ENCODE assay signal across 8 mouse cellular contexts in genomic region chr2:25426721-25427191, GRCm38 (mm10). TPM values are rescaled to one million over a fixed set of nuclear protein-coding genes. Genes with fewer than 3 reads are reported as not detected.
DNase-seq lines count a peak whose midpoint lies in the region; ATAC-seq and TF ChIP-seq lines count a peak whose summit lies in the region.

No protein-coding gene starts in this region.

- no peak overlapping the region for H3K27ac ChIP-seq in heart, embryonic 11.5 days (ENCODE audit: low read depth, low read length)
- H3K27ac ChIP-seq in CH12.LX (ENCODE audit: insufficient read depth, low read depth), result peak overlapping the region; percentile 76
- H3K27ac ChIP-seq in forebrain, embryonic 12.5 days, result no peak overlapping the region

- peaks cover 66% of the 10 kb centered on the region for H3K27me3 ChIP-seq in heart, embryonic 11.5 days (ENCODE audit: control insufficient read depth, insufficient read depth, low read length)
- H3K27me3 ChIP-seq in CH12.LX (replicated peaks), result no peaks in the 10 kb centered on the region
- H3K27me3 ChIP-seq in forebrain, embryonic 12.5 days, result peaks cover 57% of the 10 kb centered on the region

- no peak overlapping the region for H3K4me2 ChIP-seq in heart, embryonic 11.5 days
- peak overlapping the region; percentile 22 for H3K4me2 ChIP-seq in CH12.LX (ENCODE audit: insufficient read depth, low read depth, poor library complexity, severe bottlenecking)
- no peak overlapping the region for H3K4me2 ChIP-seq in forebrain, embryonic 12.5 days

- no peaks in the 10 kb centered on the region; the same call in 1 of the 2 replicates for H3K4me1 ChIP-seq in heart, embryonic 11.5 days (ENCODE audit: control insufficient read depth, insufficient read depth, low read length)
- peaks cover 37 to 77% of the 10 kb centered on the region in 2 experiments for H3K4me1 ChIP-seq in CH12.LX (ENCODE audit: control insufficient read depth in 1 of 2, insufficient read depth in 2 of 2)
- peaks cover 22% of the 10 kb centered on the region for H3K4me1 ChIP-seq in forebrain, embryonic 12.5 days

- H3K4me3 ChIP-seq in heart, embryonic 11.5 days (ENCODE audit: low read depth, low read length), result no peak overlapping the region
- H3K4me3 ChIP-seq in CH12.LX (replicated peaks in 1 of 3; ENCODE audit: low read depth in 2 of 3, low read length in 2 of 3, poor library complexity in 1 of 3), result no peak overlapping the region
- H3K4me3 ChIP-seq in forebrain, embryonic 12.5 days (replicated peaks), result no peak overlapping the region

- H3K79me2 ChIP-seq in CH12.LX (replicated peaks; ENCODE audit: control insufficient read depth, extremely low read depth, insufficient read depth, poor library complexity, severe bottlenecking), result no peaks in the 10 kb centered on the region

- dilution Hi-C loops in CH12.LX (cut with MboI; ENCODE audit: extremely low pct_ligation_motif_present, extremely low pct_unique_long_range_greater_than_20kb, low sequenced_read_pairs), result no loop called here

- H3K9ac ChIP-seq in heart, embryonic 11.5 days (ENCODE audit: low read depth, low read length), result no peak overlapping the region
- H3K9ac ChIP-seq in CH12.LX (ENCODE audit: insufficient read depth, low read depth), result peak overlapping the region; percentile 47
- no peak overlapping the region; the same call in 1 of the 2 replicates for H3K9ac ChIP-seq in forebrain, embryonic 12.5 days

- ATAC-seq in heart, embryonic 11.5 days (replicated peaks; ENCODE audit: insufficient number of reproducible peaks, low FRiP score, low TSS enrichment), result no peak
- ATAC-seq in forebrain, embryonic 12.5 days (ENCODE audit: low FRiP score), result 0 out of 2 replicates have a peak, but pooled peaks have one; percentile 4

- H3K9me3 ChIP-seq in heart, embryonic 11.5 days (replicated peaks; ENCODE audit: control insufficient read depth, low read length), result no peaks in the 10 kb centered on the region
- peaks cover 3% of the 10 kb centered on the region for H3K9me3 ChIP-seq in CH12.LX (replicated peaks; ENCODE audit: low read length)
- H3K9me3 ChIP-seq in forebrain, embryonic 12.5 days, result no peaks in the 10 kb centered on the region

- DNase-seq in heart, adult 8-10 months (ENCODE audit: low spot score), result peak; percentile 71
- peak; percentile 97 for DNase-seq in CH12.LX (ENCODE audit: extremely low read depth)
- peak; percentile 60 for DNase-seq in c-Kit-positive CD71-positive TER-119-negative erythroid progenitor cells, embryonic 14.5 days (ENCODE audit: low read depth)
- DNase-seq in kidney, postnatal 14 days, result peak; percentile 72
- peak; percentile 76 for DNase-seq in lung, postnatal 10 days
- peak; percentile 58 for DNase-seq in skeletal muscle tissue, adult 2 months (ENCODE audit: low read depth, low spot score)

- TF ChIP-seq EP300 in CH12.LX (IDR thresholded peaks at IDR 0.05; ENCODE audit: low read length), result no peak

- 27% methylated on average over 5 of the region's 5 CpGs for WGBS in heart, embryonic 11.5 days (ENCODE audit: insufficient replicate concordance)
- 31% methylated on average over 5 of the region's 5 CpGs for WGBS in forebrain, embryonic 12.5 days

- peak; percentile 60; the same call in 1 of the 2 replicates for TF ChIP-seq POLR2A in CH12.LX (IDR thresholded peaks at IDR 0.05; ENCODE audit: low read depth, low read length)

- H3K36me3 ChIP-seq in heart, embryonic 11.5 days (ENCODE audit: control insufficient read depth, insufficient read depth, low read length), result no peaks in the 10 kb centered on the region
- peaks cover 0 to 15% of the 10 kb centered on the region in 2 experiments for H3K36me3 ChIP-seq in CH12.LX (replicated peaks in 1 of 2; ENCODE audit: control insufficient read depth in 1 of 2, insufficient read depth in 1 of 2, low read length in 1 of 2)
- H3K36me3 ChIP-seq in forebrain, embryonic 12.5 days (replicated peaks), result no peaks in the 10 kb centered on the region

- peak; percentile 86 to 93 for TF ChIP-seq CTCF in CH12.LX (conservative IDR thresholded peaks at IDR 0.05 in 1 of 2, IDR thresholded peaks at IDR 0.05 in 1 of 2; ENCODE audit: low read depth in 2 of 2, low read length in 2 of 2)

- in situ Hi-C loops in CH12.LX (cut with MboI; ENCODE audit: low pct_ligation_motif_present, low pct_unique_long_range_greater_than_20kb, low sequenced_read_pairs), result loop anchor here (10.0 kb wide), 1 partner anchor 128 kb away; the partner anchor contains the start of gene Edf1

- TF ChIP-seq RAD21 in CH12.LX (IDR thresholded peaks at IDR 0.05; ENCODE audit: low read depth, low read length), result peak; percentile 75

TF ChIP-seq in CH12.LX, 34 proteins besides CTCF, POLR2A, EP300 and RAD21 (continues in another document):
- TF ChIP-seq RCOR1 (conservative IDR thresholded peaks at IDR 0.05; ENCODE audit: low read depth, low read length) (no peak), IRF4 (IDR thresholded peaks at IDR 0.05; ENCODE audit: low read depth, low read length) (peak; percentile 68), TBP (conservative IDR thresholded peaks at IDR 0.05; ENCODE audit: low read depth, low read length) (0 out of 2 replicates have a peak, but pooled peaks have one; percentile 51), MYC (IDR thresholded peaks at IDR 0.05; ENCODE audit: low read depth, low read length) (0 out of 2 replicates have a peak, but pooled peaks have one; percentile 41), TCF12 (IDR thresholded peaks at IDR 0.05; ENCODE audit: low read depth, low read length) (peak; percentile 62), ZKSCAN1 (IDR thresholded peaks at IDR 0.05; ENCODE audit: borderline replicate concordance, low read depth, low read length) (no peak), ETS1 (conservative IDR thresholded peaks at IDR 0.05; ENCODE audit: low read depth, low read length) (peak; percentile 25; the same call in 1 of the 2 replicates), JUN (IDR thresholded peaks at IDR 0.05; ENCODE audit: insufficient read depth, low read depth, low read length) (no peak), ZC3H11A (IDR thresholded peaks at IDR 0.05; ENCODE audit: low read depth, low read length) (no peak), SIN3A (IDR thresholded peaks at IDR 0.05; ENCODE audit: low read length) (0 out of 2 replicates have a peak, but pooled peaks have one; percentile 28), ELF1 (IDR thresholded peaks at IDR 0.05; ENCODE audit: low read depth, low read length) (peak; percentile 15; the same call in 1 of the 2 replicates), ZNF384 (IDR thresholded peaks at IDR 0.05; ENCODE audit: low read depth, low read length) (no peak), JUND (conservative IDR thresholded peaks at IDR 0.05; ENCODE audit: low read depth, low read length) (no peak), CHD1 (IDR thresholded peaks at IDR 0.05; ENCODE audit: low read depth, low read length) (no peak), ZMIZ1 (IDR thresholded peaks at IDR 0.05; ENCODE audit: low read depth, low read length) (peak; percentile 54; the same call in 1 of the 2 replicates), SMC3 (IDR thresholded peaks at IDR 0.05; ENCODE audit: low read depth, low read length) (peak; percentile 66), BHLHE40 (IDR thresholded peaks at IDR 0.05; ENCODE audit: low read depth, low read length) (0 out of 2 replicates have a peak, but pooled peaks have one; percentile 44), MEF2A (IDR thresholded peaks at IDR 0.05; ENCODE audit: borderline replicate concordance, low read depth, low read length) (peak; percentile 77), NELFE (IDR thresholded peaks at IDR 0.05; ENCODE audit: low read depth, low read length) (peak; percentile 64), E2F4 (IDR thresholded peaks at IDR 0.05; ENCODE audit: insufficient replicate concordance, low read depth, low read length) (no peak), USF2 (conservative IDR thresholded peaks at IDR 0.05; ENCODE audit: low read depth, low read length) (0 out of 2 replicates have a peak, but pooled peaks have one; percentile 8)

RNA-seq across cellular contexts. Expression of gene Abca2, which starts 1.7 kb away (rescaled TPM):
- total RNA-seq in heart, adult 8-10 months (2022), result 10 to 100 TPM; 42.5 to 47.2 (median 45.2) TPM
- 2.0 and 3.4 TPM in 2 replicates for polyA plus RNA-seq in heart, embryonic 11.5 days (2014; fragmentation: Nextera tagmentation; extraction: Ambion mirVana)
- total RNA-seq in CH12.LX (2012; rRNA removed), result 10.5 and 13.0 TPM in 2 replicates
- 3.1 and 5.0 TPM in 2 replicates for total RNA-seq in CH12.LX (2014; rRNA removed)
- polyA plus RNA-seq in CH12.LX (2012; ENCODE audit: insufficient read length, low read depth), result 15.7 and 23.4 TPM in 2 replicates
- polyA plus RNA-seq in forebrain, embryonic 12.5 days (2016; fragmentation: Nextera tagmentation; extraction: Ambion mirVana), result 10.9 and 12.5 TPM in 2 replicates

RNA-seq across cellular contexts. Expression of gene Fut7, which starts 3.7 kb away (rescaled TPM):
- under 1 TPM in 2 of 4 experiments, not detected in 2; 0.16 to 0.60 TPM for total RNA-seq in heart, adult 8-10 months (2022)
- not detected in 2 replicates for polyA plus RNA-seq in heart, embryonic 11.5 days (2014; fragmentation: Nextera tagmentation; extraction: Ambion mirVana)
- total RNA-seq in CH12.LX (2012; rRNA removed) (0.17 and 0.25 TPM in 2 replicates), CH12.LX (2014; rRNA removed) (0.17 and 0.51 TPM in 2 replicates)
- polyA plus RNA-seq in CH12.LX (2012; ENCODE audit: insufficient read length, low read depth), result 0.57 and 0.74 TPM in 2 replicates
- polyA plus RNA-seq in forebrain, embryonic 12.5 days (2016; fragmentation: Nextera tagmentation; extraction: Ambion mirVana), result 0.14 TPM in 1 of 2 replicates, not detected in the other

RNA-seq across cellular contexts. Expression of gene Npdc1, which starts 27.6 kb away (rescaled TPM):
- 10 to 100 TPM; 25.3 to 35.8 (median 33.6) TPM for total RNA-seq in heart, adult 8-10 months (2022)
- polyA plus RNA-seq in heart, embryonic 11.5 days (2014; fragmentation: Nextera tagmentation; extraction: Ambion mirVana), result 16.8 and 18.9 TPM in 2 replicates
- 3.4 and 5.5 TPM in 2 replicates for total RNA-seq in CH12.LX (2012; rRNA removed)
- total RNA-seq in CH12.LX (2014; rRNA removed), result not detected in 2 replicates
- polyA plus RNA-seq in CH12.LX (2012; ENCODE audit: insufficient read length, low read depth), result 0.49 and 0.78 TPM in 2 replicates
- 192 and 198 TPM in 2 replicates for polyA plus RNA-seq in forebrain, embryonic 12.5 days (2016; fragmentation: Nextera tagmentation; extraction: Ambion mirVana)

RNA-seq across cellular contexts. Expression of gene Clic3, which starts 29.9 kb away (rescaled TPM):
- total RNA-seq in heart, adult 8-10 months (2022), result 1 to 10 TPM; 1.3 to 3.6 (median 2.3) TPM
- 0.47 and 0.83 TPM in 2 replicates for polyA plus RNA-seq in heart, embryonic 11.5 days (2014; fragmentation: Nextera tagmentation; extraction: Ambion mirVana)
- 0.30 and 0.63 TPM in 2 replicates for total RNA-seq in CH12.LX (2012; rRNA removed)
- total RNA-seq in CH12.LX (2014; rRNA removed), result not detected in 2 replicates
- polyA plus RNA-seq in CH12.LX (2012; ENCODE audit: insufficient read length, low read depth), result 0.71 and 1.6 TPM in 2 replicates
- polyA plus RNA-seq in forebrain, embryonic 12.5 days (2016; fragmentation: Nextera tagmentation; extraction: Ambion mirVana), result 1.1 and 2.0 TPM in 2 replicates

RNA-seq across cellular contexts. Expression of gene Entpd2, which starts 31.1 kb away (rescaled TPM):
- 10 to 100 TPM; 11.6 to 14.4 (median 12.6) TPM for total RNA-seq in heart, adult 8-10 months (2022)
- polyA plus RNA-seq in heart, embryonic 11.5 days (2014; fragmentation: Nextera tagmentation; extraction: Ambion mirVana), result 0.18 and 0.20 TPM in 2 replicates
- not detected in 2 replicates for total RNA-seq in CH12.LX (2012; rRNA removed)
- not detected in 2 replicates for total RNA-seq in CH12.LX (2014; rRNA removed)
- polyA plus RNA-seq in CH12.LX (2012; ENCODE audit: insufficient read length, low read depth), result not detected in 2 replicates
- polyA plus RNA-seq in forebrain, embryonic 12.5 days (2016; fragmentation: Nextera tagmentation; extraction: Ambion mirVana), result 0.22 TPM in 1 of 2 replicates, not detected in the other

Comparison
In these comparisons a context has a peak if more than half of its experiments do, and no peak if none do; other contexts are left out.
1. RNA of gene Npdc1, which starts 27.6 kb away (polyA plus RNA-seq): 192 to 198 TPM in forebrain, embryonic 12.5 days and 16.8 to 18.9 TPM in heart, embryonic 11.5 days; 0.49 to 0.78 TPM in CH12.LX; every median in the first group is over 10 times any median in the second.
2. Peak in every context shown above with its lines, with median percentiles within 50 percentile points of each other: DNase-seq.